Mouse (Mus musculus) heart, postnatal 0 days (tissue): ENCODE measurements around the gene Trak2.

Source experiments
- CTCF ChIP-seq: IDR thresholded peaks from 2 replicates; pipeline ENCODE4 v1.5.1; 2016; ENCODE audit warnings: antibody characterized with exemption, control low read depth, low read depth
- EP300 ChIP-seq: IDR thresholded peaks from 2 replicates; pipeline ENCODE4 v1.6.1; 2016; ENCODE audit warnings: antibody characterized with exemption, low read depth

GRCm38 (mm10) chr1:58951841-58952240 lies 21.4 kb downstream of the Trak2 start:
- no peak for TF ChIP-seq CTCF
- TF ChIP-seq EP300, result no peak
